Mouse (Mus musculus) right cerebral cortex, postnatal 36 days (tissue): Measurements from ENCODE around the gene Tbx6.

Experiments
- DNase-seq, 2 experiments: peaks; one replicate each; pipeline ENCODE4 v3.0.0; 2022; ENCODE audit warnings: low spot score in 2 of 2, mixed read lengths in 1 of 2

The Tbx6 gene

DNA sequence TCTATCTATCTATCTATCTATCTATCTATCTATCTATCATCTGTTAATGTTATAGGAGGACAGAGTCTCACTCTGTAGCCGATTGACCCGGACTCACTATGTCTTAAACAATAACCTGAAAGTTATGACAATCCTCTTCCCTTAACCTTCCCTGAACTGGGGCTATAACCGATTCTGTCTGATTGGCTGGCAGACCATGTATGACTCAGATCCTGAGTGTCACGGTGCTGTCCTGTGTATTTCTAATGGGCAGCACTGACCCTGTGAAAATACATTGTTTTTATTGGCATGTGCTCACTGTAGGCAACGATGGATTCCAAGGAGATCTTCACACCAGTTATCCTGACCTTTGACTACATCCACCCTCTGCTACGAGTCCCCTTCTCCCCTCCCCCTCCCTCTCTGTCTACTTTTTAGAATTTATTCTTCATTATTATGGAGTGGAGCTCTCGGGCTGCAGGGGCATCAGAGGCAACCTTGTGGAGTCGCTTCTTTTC lies 34.5 kb downstream of the Tbx6 start:
- no peak for DNase-seq

DNA sequence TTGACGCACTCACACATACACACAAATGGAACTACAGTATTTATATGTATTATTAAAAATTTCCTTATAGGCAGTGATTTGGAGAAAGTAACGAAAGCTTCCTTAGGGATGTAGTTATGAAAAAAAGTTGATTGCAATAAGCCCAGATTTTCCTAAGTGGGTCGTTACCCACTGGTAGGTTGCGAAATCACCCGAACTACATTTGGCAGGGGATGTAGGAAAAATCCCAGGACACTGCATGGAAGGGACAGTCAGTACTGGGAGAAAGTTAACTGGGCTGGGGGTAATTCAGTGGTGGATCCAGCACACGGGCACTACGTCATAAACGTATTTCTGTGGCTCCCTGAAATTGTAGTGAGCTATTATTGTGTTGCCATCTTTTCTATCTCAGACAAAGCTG lies 35.2 kb downstream of the Tbx6 start:
- DNase-seq, result no peak

DNA sequence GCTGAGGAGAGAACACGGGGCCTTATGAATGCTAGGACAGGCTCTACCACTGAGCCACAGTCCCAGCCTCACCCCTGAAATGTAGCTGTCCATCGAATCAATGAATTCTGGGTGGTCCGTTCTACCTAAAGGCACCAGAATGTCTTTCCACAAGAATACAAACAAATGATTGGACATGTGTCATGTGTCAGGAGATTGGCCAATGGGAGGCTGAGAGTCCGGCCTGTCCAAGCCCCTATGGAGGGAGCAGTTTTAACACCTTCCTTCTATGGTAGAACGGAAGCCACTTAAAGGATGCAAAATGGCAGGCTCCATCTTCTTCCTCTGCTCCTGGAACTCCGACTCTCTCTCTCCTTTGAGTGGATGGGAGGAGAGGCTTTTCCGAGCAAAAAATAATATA lies 36.3 kb downstream of the Tbx6 start:
- DNase-seq, result no peak

DNA sequence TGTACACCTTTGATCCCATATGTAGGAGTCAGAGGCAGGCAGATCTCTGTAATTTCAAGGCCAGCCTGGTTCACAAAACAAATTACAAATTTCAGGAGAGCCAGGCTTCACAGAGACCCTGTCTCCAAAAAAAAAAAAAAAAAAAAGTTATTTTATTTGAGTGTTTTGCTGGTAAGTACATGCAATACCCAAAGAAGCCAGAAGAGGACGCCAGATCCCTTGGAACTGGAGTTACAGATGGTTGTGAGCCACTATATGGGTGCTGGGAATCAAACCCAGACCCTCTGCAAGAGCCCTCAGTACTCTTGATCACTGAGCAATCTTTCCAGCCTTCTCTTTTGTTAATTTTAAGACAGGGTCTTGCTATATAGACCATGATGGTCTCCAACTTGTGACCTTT lies 37.5 kb downstream of the Tbx6 start:
- DNase-seq, result no peak

DNA sequence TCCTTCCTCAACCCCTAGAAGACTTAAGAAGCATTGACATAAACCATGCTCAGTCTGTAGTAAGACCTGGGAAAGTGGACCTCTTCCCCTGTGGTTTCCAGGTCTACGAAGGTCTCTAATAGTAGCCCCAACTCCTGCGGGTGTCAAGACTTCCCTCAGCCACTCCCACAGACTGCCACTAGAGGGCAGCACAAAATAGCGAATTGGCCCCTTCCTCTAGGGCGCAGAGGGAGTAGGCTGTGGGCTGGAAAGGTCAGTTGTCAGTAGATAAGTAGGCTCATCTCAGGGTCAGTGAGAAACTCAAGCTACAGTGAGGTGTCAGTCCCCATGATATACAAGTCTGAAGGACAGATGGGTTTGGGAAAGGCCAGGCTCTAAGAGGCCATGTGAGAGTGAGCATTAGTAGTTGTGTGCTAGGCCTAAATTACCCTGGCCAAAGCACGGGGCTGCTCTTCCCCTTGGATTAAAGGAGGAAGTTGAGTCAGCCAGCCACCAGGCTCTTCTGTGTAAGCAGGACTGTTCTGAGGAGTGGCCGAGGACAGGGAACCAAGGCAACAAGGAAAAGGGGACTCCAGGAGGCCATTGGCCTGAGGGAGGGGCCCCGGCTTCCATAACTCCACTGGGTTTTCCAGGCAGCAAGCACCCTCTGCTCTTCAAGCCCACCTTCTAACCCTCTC lies 40.7 kb downstream of the Tbx6 start:
- peak in 1 of 2 experiments; percentile 36 for DNase-seq

DNA sequence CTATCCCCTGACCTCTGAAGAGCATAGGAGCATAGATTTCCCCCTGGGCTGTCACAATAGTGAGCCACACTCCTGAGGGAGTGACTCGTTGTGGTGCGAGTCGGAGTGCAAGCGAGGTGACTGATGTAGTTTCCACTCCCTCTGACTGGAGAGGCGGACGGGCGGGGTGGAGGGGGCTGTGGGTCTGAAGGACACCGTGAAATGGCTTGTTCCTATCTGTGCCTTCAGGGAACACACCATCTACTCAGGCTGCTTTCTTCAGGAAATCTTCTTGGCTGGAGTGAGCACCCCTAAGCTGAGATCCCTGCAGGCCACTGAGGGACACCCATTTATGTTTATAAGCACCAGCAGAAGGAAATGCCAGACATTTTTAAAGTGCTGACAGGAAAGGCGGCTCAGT lies 41.5 kb downstream of the Tbx6 start:
- no peak for DNase-seq

DNA sequence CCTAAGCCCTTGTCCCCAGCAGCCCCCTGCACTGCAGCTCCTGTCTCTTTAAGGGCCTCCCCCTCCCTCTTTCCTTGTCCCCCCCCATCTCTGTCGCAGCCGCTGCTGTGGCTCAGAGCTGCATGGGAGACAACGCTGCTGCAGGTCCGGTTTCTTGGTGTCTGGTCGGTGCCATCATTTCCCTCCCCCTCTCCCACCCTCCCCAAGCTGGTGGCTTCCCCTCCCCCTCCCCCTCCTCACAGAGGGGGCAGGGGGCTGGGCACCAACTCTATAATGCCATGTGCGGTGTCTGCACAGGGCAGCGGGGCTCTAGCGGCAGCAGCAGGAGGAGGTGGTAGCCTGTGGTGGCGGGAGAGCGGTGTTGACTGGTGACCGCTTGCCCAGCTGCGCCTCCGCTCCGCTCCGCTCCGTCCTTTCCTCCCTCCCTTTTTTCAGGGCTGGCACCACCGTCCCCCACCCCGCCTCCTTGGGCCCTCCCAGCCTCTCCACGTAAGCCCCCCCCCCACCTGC lies 42.0 kb downstream of the Tbx6 start:
- DNase-seq, result no peak

DNA sequence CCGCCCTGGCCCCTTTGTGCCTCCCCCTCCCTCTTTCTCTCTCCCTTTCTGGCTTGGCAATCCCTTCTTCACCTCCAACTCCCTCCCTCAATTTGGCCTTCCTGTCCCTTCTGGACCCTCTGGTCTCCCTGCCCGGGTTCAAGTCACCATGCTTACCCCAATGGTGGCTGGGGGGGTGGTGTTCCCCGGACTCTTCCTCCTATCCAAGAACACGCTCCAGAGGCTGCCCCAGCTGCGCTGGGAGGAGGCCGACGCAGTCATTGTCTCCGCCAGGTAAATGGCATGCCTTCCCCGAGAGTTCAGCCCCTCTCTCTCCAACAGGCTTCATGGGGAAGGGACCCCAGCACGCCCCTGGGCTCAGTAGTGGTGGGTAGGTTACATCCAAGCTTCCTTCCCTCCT lies 42.7 kb downstream of the Tbx6 start:
- no peak for DNase-seq

DNA sequence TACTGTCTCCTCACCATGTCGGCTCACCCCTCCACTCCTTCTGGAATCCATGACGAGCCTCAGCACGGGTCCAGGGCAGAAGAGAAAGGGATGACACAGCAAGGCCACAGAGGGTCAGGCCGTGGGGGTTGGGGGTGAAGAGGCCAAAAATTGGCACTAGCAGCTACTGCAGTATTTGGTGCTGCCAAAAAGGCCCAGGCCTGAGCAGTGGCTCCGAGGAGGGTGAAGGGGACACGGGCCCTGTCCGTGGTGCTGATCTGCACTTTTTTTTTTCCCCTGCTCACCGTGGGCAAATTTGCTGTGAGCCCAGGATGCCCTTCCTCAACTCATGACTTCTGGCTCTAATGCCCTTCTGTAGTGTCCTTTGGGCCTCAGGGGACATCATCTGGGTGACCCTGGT lies 44.1 kb downstream of the Tbx6 start:
- DNase-seq, result no peak

DNA sequence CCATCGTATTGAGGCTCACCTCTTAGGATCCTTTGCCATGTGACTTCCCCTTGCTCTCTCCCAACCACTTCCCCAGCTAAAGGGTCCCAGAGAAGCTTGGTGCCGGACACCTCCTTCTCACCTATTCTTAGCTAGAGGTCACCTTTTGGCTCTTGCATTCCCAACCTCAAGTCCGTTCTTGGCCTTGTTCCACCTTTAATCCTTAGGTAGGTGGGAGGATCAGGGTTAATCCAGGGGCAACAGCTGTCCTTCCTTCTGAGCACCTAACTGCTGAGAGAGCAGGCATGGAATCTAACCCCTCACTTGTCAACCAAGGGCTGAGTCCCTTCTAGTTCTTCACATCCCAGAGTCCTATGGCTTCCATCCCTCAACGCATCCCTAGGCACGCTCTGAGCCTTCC lies 44.7 kb downstream of the Tbx6 start:
- no peak for DNase-seq

DNA sequence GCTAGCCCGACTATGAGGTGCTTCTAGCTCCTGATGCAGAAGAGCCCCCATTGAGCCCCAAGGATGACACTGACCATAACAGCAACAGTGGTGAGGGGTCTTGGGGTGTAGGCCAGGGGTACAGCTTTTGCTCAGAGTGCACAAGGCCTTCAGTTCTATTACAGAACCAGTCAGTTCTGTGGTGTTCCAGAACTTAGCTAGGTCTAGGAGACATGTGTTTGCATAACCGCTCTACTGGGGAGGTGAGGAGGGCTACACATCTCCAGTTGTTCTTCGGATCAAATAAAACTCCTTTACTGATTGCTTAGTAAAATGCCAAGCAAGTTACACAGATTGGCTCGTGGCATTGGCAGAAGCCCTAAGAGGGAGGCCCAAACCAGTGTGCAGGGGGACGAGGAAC lies 50.3 kb downstream of the Tbx6 start, which contains the start of gene 4930451I11Rik:
Gene 4930451I11Rik (minus strand): TSS at position 101 of the 400 bp plus-strand sequence.
- DNase-seq, result no peak

DNA sequence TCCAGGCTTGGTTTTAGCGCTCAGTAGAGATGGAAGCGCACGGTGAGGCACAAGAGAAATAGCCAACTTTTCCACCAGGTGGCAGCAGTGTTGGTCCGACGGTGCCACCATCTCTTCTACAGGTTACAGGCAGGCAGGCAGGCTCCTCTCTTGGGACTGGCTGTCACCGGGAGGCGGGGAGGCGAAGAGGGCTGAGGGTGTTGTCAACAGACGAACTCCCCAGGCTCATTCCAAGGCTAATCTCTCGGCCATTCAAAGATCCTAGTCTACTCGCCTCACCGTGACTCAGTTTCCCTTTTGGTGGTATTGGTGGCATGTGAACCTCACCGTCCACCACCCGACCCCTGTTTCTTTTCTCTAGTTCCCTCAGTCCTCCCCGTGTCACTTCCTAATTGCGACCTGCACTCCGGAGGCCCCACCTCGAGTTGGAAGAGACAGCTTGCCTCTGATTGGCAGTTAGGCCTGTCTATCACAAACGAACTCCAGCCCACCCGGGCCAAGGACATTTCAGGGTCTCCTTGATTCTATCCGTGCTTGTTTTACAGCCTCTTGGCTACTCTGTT lies 50.8 kb downstream of the Tbx6 start:
- DNase-seq, result peak; percentile 59 to 66

DNA sequence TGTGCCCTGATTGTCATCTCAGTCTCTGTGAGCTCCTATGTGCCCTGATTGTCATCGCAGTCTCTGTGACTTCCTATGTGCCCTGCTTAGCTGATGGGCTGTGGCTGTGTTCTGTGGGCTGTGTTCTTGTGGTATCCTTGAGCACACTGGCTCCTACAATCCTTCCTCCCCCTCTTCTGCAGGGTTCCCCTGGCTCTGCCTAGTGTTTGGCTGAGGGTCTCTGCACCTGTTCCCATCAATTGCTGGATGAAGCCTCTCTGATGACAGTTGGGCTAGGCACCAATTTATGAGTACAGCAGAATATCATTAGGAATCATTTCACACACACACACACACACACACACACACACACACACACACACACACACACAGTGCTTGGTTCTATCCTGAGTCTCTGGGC lies 52.0 kb downstream of the Tbx6 start:
- DNase-seq, result no peak
